In the genomic region with DNA sequence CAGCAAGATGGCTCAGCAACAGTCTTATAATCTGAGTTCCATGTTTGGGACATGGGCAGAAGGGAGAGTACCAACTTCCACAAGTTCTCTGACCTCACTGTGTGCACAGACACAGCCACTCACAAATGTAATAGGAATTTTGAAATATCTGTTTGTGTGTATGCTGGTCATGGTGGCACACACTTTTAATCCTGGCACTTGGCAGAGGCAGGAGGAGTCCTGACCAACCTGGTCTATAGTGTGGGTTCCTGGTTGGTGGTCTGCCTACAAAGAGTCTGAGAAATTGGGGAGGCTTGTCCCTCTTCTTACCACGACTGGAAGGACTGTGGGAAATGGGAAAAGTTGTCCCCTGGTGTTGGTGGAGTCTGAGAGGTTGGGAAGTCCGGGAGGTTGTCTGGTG, we compare ENCODE assay signal across 8 mouse cellular contexts. TPM values are rescaled to one million over a fixed set of nuclear protein-coding genes. Genes with fewer than 3 reads are reported as not detected.
DNase-seq lines count a peak whose midpoint lies in the region; ATAC-seq and TF ChIP-seq lines count a peak whose summit lies in the region.

No protein-coding gene starts in this region.

- peak overlapping the region; percentile 83 for H3K4me2 ChIP-seq in embryonic facial prominence, embryonic 14.5 days (ENCODE audit: low read depth, low read length)
- peak overlapping the region; percentile 84 for H3K4me2 ChIP-seq in intestine, embryonic 16.5 days (ENCODE audit: low read depth, low read length)
- H3K4me2 ChIP-seq in neural tube, embryonic 12.5 days (replicated peaks), result peak overlapping the region; percentile 93

- H3K79me2 ChIP-seq in liver, adult 2 months (ENCODE audit: control insufficient read depth, insufficient read depth, low read length), result peaks cover 51% of the 10 kb centered on the region; the same call in 1 of the 2 replicates

- WGBS in liver, adult 2 months, result 40% methylated on average over 2 of the region's 2 CpGs
- 60% methylated on average over 2 of the region's 2 CpGs for WGBS in embryonic facial prominence, embryonic 14.5 days
- WGBS in intestine, embryonic 16.5 days, result 50% methylated on average over 2 of the region's 2 CpGs
- WGBS in neural tube, embryonic 12.5 days, result 76% methylated on average over 2 of the region's 2 CpGs

- no peaks in the 10 kb centered on the region for H3K27me3 ChIP-seq in liver, adult 2 months (ENCODE audit: control insufficient read depth, insufficient read depth, low read length)
- H3K27me3 ChIP-seq in embryonic facial prominence, embryonic 14.5 days (replicated peaks; ENCODE audit: control insufficient read depth, insufficient read depth, low read length), result no peaks in the 10 kb centered on the region
- H3K27me3 ChIP-seq in intestine, embryonic 16.5 days (replicated peaks; ENCODE audit: control insufficient read depth, insufficient read depth, low read length), result no peaks in the 10 kb centered on the region
- no peaks in the 10 kb centered on the region for H3K27me3 ChIP-seq in neural tube, embryonic 12.5 days (replicated peaks)

- TF ChIP-seq POLR2A in liver, adult 2 months (IDR thresholded peaks at IDR 0.05; ENCODE audit: extremely low read depth, insufficient read depth, low read length), result no peak

- peaks cover 48% of the 10 kb centered on the region for H3K4me1 ChIP-seq in liver, adult 2 months (ENCODE audit: control insufficient read depth, insufficient read depth, low read length)
- peaks cover 30% of the 10 kb centered on the region for H3K4me1 ChIP-seq in embryonic facial prominence, embryonic 14.5 days (ENCODE audit: control insufficient read depth, insufficient read depth, low read length)
- peaks cover 54% of the 10 kb centered on the region for H3K4me1 ChIP-seq in intestine, embryonic 16.5 days (ENCODE audit: control insufficient read depth, insufficient read depth, low read length)
- H3K4me1 ChIP-seq in neural tube, embryonic 12.5 days, result peaks cover 49% of the 10 kb centered on the region

- no peak overlapping the region for H3K4me3 ChIP-seq in liver, adult 2 months (ENCODE audit: insufficient read depth, low read depth, low read length)
- H3K4me3 ChIP-seq in embryonic facial prominence, embryonic 14.5 days (ENCODE audit: low read depth, low read length), result peak overlapping the region; percentile 86
- H3K4me3 ChIP-seq in intestine, embryonic 16.5 days (ENCODE audit: low read length), result peak overlapping the region; percentile 93
- H3K4me3 ChIP-seq in neural tube, embryonic 12.5 days, result peak overlapping the region; percentile 99

- H3K27ac ChIP-seq in liver, adult 2 months (replicated peaks; ENCODE audit: insufficient read depth, low read depth, low read length), result peak overlapping the region; percentile 60
- no peak overlapping the region for H3K27ac ChIP-seq in embryonic facial prominence, embryonic 14.5 days (replicated peaks; ENCODE audit: low read depth, low read length)
- no peak overlapping the region for H3K27ac ChIP-seq in intestine, embryonic 16.5 days (ENCODE audit: low read length)
- H3K27ac ChIP-seq in neural tube, embryonic 12.5 days, result no peak overlapping the region

- ATAC-seq in embryonic facial prominence, embryonic 14.5 days (ENCODE audit: low read depth), result no peak
- no peak for ATAC-seq in intestine, embryonic 16.5 days
- ATAC-seq in neural tube, embryonic 12.5 days (ENCODE audit: low FRiP score, low read depth), result no peak

- TF ChIP-seq CTCF in liver, adult 2 months (IDR thresholded peaks at IDR 0.05; ENCODE audit: low read depth, low read length), result no peak

- DNase-seq in liver, adult 2 months (ENCODE audit: extremely low read depth, low read depth, low spot score), result no peak
- DNase-seq in liver, result no peak
- DNase-seq in embryonic facial prominence, embryonic 14.5 days (ENCODE audit: low spot score), result no peak
- DNase-seq in MN1 (ENCODE audit: low spot score), result no peak
- DNase-seq in thymus, postnatal 4 days, result no peak
- DNase-seq in B cell, adult 2 months, result no peak

- H3K9me3 ChIP-seq in embryonic facial prominence, embryonic 14.5 days (ENCODE audit: control insufficient read depth, low read length), result no peaks in the 10 kb centered on the region
- H3K9me3 ChIP-seq in intestine, embryonic 16.5 days (ENCODE audit: control insufficient read depth, low read length), result no peaks in the 10 kb centered on the region
- no peaks in the 10 kb centered on the region for H3K9me3 ChIP-seq in neural tube, embryonic 12.5 days

- no peaks in the 10 kb centered on the region for H3K36me3 ChIP-seq in liver, adult 2 months (ENCODE audit: control insufficient read depth, insufficient read depth, low read length)
- no peaks in the 10 kb centered on the region for H3K36me3 ChIP-seq in embryonic facial prominence, embryonic 14.5 days (ENCODE audit: control insufficient read depth, insufficient read depth, low read length)
- no peaks in the 10 kb centered on the region for H3K36me3 ChIP-seq in intestine, embryonic 16.5 days (ENCODE audit: control insufficient read depth, insufficient read depth, low read length)
- H3K36me3 ChIP-seq in neural tube, embryonic 12.5 days, result no peaks in the 10 kb centered on the region

- no peak overlapping the region; the same call in 1 of the 2 replicates for H3K9ac ChIP-seq in liver, adult 2 months (ENCODE audit: low read depth, low read length)
- H3K9ac ChIP-seq in embryonic facial prominence, embryonic 14.5 days (ENCODE audit: low read depth, low read length), result peak overlapping the region; percentile 93
- H3K9ac ChIP-seq in intestine, embryonic 16.5 days (ENCODE audit: low read depth, low read length), result peak overlapping the region; percentile 90
- H3K9ac ChIP-seq in neural tube, embryonic 12.5 days, result peak overlapping the region; percentile 98; the same call in 1 of the 2 replicates

RNA-seq across cellular contexts. Expression of gene Dot1l, which starts 1.5 kb away (rescaled TPM):
- total RNA-seq in liver, adult 2 months (2014; rRNA removed), result 2.4 and 3.6 TPM in 2 replicates
- polyA plus RNA-seq in liver, adult 2 months (2012; rRNA removed), result 13.0 and 14.8 TPM in 2 replicates
- polyA plus RNA-seq in embryonic facial prominence, embryonic 14.5 days (2014; fragmentation: Nextera tagmentation; extraction: Ambion mirVana), result 20.7 and 21.5 TPM in 2 replicates
- 9.5 and 9.7 TPM in 2 replicates for polyA plus RNA-seq in intestine, embryonic 16.5 days (2015; fragmentation: Nextera tagmentation; extraction: Ambion mirVana)
- polyA plus RNA-seq in neural tube, embryonic 12.5 days (2016; fragmentation: Nextera tagmentation; extraction: Ambion mirVana), result 26.3 and 26.5 TPM in 2 replicates

RNA-seq across cellular contexts. Expression of gene Ap3d1, which starts 14.4 kb away (rescaled TPM):
- 22.3 and 35.2 TPM in 2 replicates for total RNA-seq in liver, adult 2 months (2014; rRNA removed)
- polyA plus RNA-seq in liver, adult 2 months (2012; rRNA removed), result 38.1 and 49.2 TPM in 2 replicates
- polyA plus RNA-seq in embryonic facial prominence, embryonic 14.5 days (2014; fragmentation: Nextera tagmentation; extraction: Ambion mirVana), result 67.6 and 75.8 TPM in 2 replicates
- 57.9 and 58.4 TPM in 2 replicates for polyA plus RNA-seq in intestine, embryonic 16.5 days (2015; fragmentation: Nextera tagmentation; extraction: Ambion mirVana)
- polyA plus RNA-seq in neural tube, embryonic 12.5 days (2016; fragmentation: Nextera tagmentation; extraction: Ambion mirVana), result 93.9 and 95.1 TPM in 2 replicates

RNA-seq across cellular contexts. Expression of gene Sf3a2, which starts 41.5 kb away (rescaled TPM):
- total RNA-seq in liver, adult 2 months (2014; rRNA removed), result 6.7 and 8.6 TPM in 2 replicates
- 12.7 and 17.8 TPM in 2 replicates for polyA plus RNA-seq in liver, adult 2 months (2012; rRNA removed)
- polyA plus RNA-seq in embryonic facial prominence, embryonic 14.5 days (2014; fragmentation: Nextera tagmentation; extraction: Ambion mirVana), result 69.6 TPM in 2 replicates
- 62.3 and 63.0 TPM in 2 replicates for polyA plus RNA-seq in intestine, embryonic 16.5 days (2015; fragmentation: Nextera tagmentation; extraction: Ambion mirVana)
- polyA plus RNA-seq in neural tube, embryonic 12.5 days (2016; fragmentation: Nextera tagmentation; extraction: Ambion mirVana), result 66.8 and 72.4 TPM in 2 replicates

RNA-seq across cellular contexts. Expression of gene Plekhj1, which starts 41.9 kb away (rescaled TPM):
- total RNA-seq in liver, adult 2 months (2014; rRNA removed), result 16.0 and 17.4 TPM in 2 replicates
- 29.4 and 42.2 TPM in 2 replicates for polyA plus RNA-seq in liver, adult 2 months (2012; rRNA removed)
- 102 and 111 TPM in 2 replicates for polyA plus RNA-seq in embryonic facial prominence, embryonic 14.5 days (2014; fragmentation: Nextera tagmentation; extraction: Ambion mirVana)
- polyA plus RNA-seq in intestine, embryonic 16.5 days (2015; fragmentation: Nextera tagmentation; extraction: Ambion mirVana), result 120 and 135 TPM in 2 replicates
- 155 TPM in 2 replicates for polyA plus RNA-seq in neural tube, embryonic 12.5 days (2016; fragmentation: Nextera tagmentation; extraction: Ambion mirVana)

RNA-seq across cellular contexts. Expression of gene Amh, which starts 48.5 kb away (rescaled TPM):
- 0.13 and 0.18 TPM in 2 replicates for total RNA-seq in liver, adult 2 months (2014; rRNA removed)
- 0.09 and 0.21 TPM in 2 replicates for polyA plus RNA-seq in liver, adult 2 months (2012; rRNA removed)
- 0.13 TPM in 1 of 2 replicates, not detected in the other for polyA plus RNA-seq in embryonic facial prominence, embryonic 14.5 days (2014; fragmentation: Nextera tagmentation; extraction: Ambion mirVana)
- polyA plus RNA-seq in intestine, embryonic 16.5 days (2015; fragmentation: Nextera tagmentation; extraction: Ambion mirVana), result 0.07 and 0.10 TPM in 2 replicates
- polyA plus RNA-seq in neural tube, embryonic 12.5 days (2016; fragmentation: Nextera tagmentation; extraction: Ambion mirVana), result not detected in 2 replicates
